Mouse (Mus musculus): Measurements from ENCODE around the gene Wdfy3.

Gene Wdfy3

DNA sequence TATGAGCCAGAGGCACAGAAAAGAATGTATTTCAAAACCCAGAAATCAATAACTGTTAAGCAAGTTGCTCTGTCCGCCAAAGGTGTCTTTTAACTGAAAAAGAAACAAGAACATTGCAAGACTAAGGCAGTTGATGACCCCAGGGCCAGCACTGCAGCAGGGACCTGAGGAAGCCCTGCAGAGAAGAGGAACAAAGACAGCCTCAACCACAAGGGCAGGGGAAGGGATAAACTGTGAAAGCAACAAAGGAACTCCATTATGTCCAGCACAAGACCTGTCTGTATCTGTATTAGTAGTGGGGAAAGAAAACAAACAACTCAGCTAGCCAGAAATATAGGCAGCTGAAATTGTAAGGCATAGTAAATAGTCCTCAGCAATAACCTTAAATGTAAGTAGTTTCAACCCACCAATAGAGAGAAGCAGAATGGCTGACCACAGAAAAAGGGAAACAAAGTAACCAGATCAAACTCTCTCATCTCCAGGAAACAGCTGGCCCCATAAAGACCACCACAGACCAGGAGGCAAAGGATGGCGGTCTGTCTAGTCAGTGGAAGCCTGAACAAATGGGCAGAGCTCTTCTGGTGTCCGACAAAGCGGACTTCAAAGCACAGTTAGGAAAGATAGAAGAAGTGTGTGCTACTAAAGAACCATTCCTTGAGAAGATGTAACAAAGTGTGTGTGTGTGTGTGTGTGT, 283.7 kb downstream of the Wdfy3 start:
- no peak for DNase-seq (ENCODE audit: low spot score in 2 of 2)

DNA sequence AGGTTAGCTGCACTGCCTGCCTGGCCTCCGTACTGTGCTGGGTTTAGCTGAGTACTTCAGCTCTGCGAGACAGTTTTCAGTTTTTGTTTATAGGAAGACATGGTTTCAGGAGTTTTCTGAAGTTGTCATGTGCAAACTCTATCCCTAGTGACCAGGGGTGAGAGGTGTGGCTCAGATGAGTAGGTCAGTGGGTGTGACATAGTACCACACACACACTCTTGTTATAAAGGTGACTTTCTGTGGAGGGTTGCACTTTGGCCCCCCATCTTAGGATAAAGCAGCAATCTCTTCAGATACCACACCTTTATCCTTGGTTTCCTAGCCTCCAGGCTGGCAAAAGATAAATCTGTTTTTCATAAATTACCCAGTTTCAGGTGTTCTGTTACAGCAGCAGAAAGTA, 284.9 kb downstream of the Wdfy3 start:
- no peak for DNase-seq (ENCODE audit: low spot score in 2 of 2)

DNA sequence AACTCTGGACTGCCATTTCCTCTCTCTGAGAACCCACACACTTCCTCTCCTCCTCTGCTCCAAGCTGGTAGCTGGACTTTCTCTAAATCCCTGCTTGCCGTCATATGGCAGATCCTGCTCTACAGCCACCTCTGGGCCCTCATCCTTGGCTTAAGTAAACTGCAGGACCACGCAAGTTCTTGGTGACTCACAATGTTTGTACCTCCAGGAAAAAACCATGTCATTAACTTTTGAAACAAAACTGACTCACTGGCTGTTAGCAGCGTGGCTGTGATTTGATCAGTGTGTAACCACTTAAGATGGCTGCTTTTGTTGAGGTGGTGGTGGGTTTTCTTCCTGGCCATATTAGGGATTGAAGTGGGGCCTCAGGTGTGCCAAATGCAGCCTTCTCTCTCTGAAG, 285.4 kb downstream of the Wdfy3 start:
- no peak for DNase-seq (ENCODE audit: low spot score in 2 of 2)

Data from frontal cortex, postnatal 10 days (tissue).